ENCODE assay signal across 21 mouse cellular contexts in the genomic region with DNA sequence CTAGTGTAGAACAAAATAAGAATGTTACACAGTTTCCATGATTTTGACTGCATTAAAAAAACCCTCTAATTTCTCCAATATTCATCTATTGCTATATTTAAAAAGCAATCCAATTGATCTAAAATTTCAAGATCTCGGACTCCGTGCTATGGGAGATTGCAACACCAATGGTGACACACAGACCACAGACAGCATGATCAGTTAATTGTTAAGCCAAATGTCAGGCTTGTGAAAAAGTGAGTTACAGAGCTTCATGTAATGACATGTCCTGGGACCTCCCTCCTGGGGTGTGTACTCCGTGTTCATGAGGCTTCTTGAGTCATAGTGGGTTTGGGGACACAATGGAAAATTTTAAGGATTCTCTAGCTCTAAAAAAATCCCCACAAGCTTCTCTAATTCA. TPM values are rescaled to one million over a fixed set of nuclear protein-coding genes. Genes with fewer than 3 reads are reported as not detected.
"Had no signal": no experiment of that assay in that cellular context is flagged by ENCODE, and none has a peak within 500 bp of the region (broad histone marks: within the 10 kb centered on the region; RNA-seq: fewer than 3 reads in every experiment).

No protein-coding gene starts in this region.

- H3K27me3 ChIP-seq: midbrain, embryonic 12.5 days; neural tube, embryonic 12.5 days; stomach, embryonic 15.5 days had no signal

- H3K4me3 ChIP-seq: midbrain, embryonic 10.5 days; midbrain, embryonic 12.5 days; neural tube, embryonic 12.5 days; stomach, embryonic 15.5 days had no signal

- H3K36me3 ChIP-seq: midbrain, embryonic 10.5 days; midbrain, embryonic 12.5 days; neural tube, embryonic 12.5 days; stomach, embryonic 15.5 days had no signal

- H3K4me1 ChIP-seq: midbrain, embryonic 10.5 days; midbrain, embryonic 12.5 days; neural tube, embryonic 12.5 days; stomach, embryonic 15.5 days had no signal

- ATAC-seq: midbrain, embryonic 16.5 days had no signal

- H3K27ac ChIP-seq: midbrain, embryonic 10.5 days; midbrain, embryonic 12.5 days; neural tube, embryonic 12.5 days; stomach, embryonic 15.5 days; stomach, postnatal 0 days had no signal

- DNase-seq: lung, adult 18-20 months; lung, embryonic 14.5 days; lung, postnatal 10 days; lung, postnatal 4 days; midbrain, embryonic 14.5 days; right cerebral cortex, postnatal 14 days; thymus, adult 2 months; thymus, postnatal 25 days had no signal

- H3K9ac ChIP-seq: lung, embryonic 14.5 days; midbrain, embryonic 12.5 days; neural tube, embryonic 12.5 days; stomach, embryonic 15.5 days had no signal

- H3K4me2 ChIP-seq: lung, embryonic 14.5 days; midbrain, embryonic 12.5 days; neural tube, embryonic 12.5 days; stomach, embryonic 15.5 days had no signal

- H3K9me3 ChIP-seq: midbrain, embryonic 10.5 days; midbrain, embryonic 12.5 days; neural tube, embryonic 12.5 days; stomach, embryonic 15.5 days had no signal

RNA-seq across cellular contexts. Expression of gene Sprr1b, which starts 1.6 kb away (rescaled TPM):
- total RNA-seq: megakaryocyte, adult 5-6 weeks; megakaryocyte-erythroid progenitor cell, adult 5-6 weeks; neutrophil, adult 5-6 weeks had no signal
- polyA plus RNA-seq: lung, embryonic 14.5 days; lung, embryonic 16.5 days; midbrain, embryonic 10.5 days; midbrain, embryonic 12.5 days; midbrain, embryonic 14.5 days; midbrain, embryonic 16.5 days; neural tube, embryonic 12.5 days; neural tube, embryonic 14.5 days; spleen, adult 2 months; testis, adult 2 months had no signal

RNA-seq across cellular contexts. Expression of gene Sprr2k, which starts 7.8 kb away (rescaled TPM):
- total RNA-seq: megakaryocyte, adult 5-6 weeks; megakaryocyte-erythroid progenitor cell, adult 5-6 weeks; neutrophil, adult 5-6 weeks had no signal
- polyA plus RNA-seq: lung, embryonic 14.5 days; lung, embryonic 16.5 days; midbrain, embryonic 10.5 days; midbrain, embryonic 12.5 days; midbrain, embryonic 14.5 days; midbrain, embryonic 16.5 days; neural tube, embryonic 12.5 days; neural tube, embryonic 14.5 days; spleen, adult 2 months; testis, adult 2 months; thymus, adult 2 months had no signal

RNA-seq across cellular contexts. Expression of gene Sprr3, which starts 18.3 kb away (rescaled TPM):
- total RNA-seq: megakaryocyte, adult 5-6 weeks; megakaryocyte-erythroid progenitor cell, adult 5-6 weeks; neutrophil, adult 5-6 weeks had no signal
- polyA plus RNA-seq: lung, embryonic 14.5 days; lung, embryonic 16.5 days; midbrain, embryonic 10.5 days; midbrain, embryonic 12.5 days; midbrain, embryonic 14.5 days; midbrain, embryonic 16.5 days; neural tube, embryonic 12.5 days; neural tube, embryonic 14.5 days; spleen, adult 2 months; testis, adult 2 months had no signal

RNA-seq across cellular contexts. Expression of gene Sprr2j-ps, which starts 22.3 kb away (rescaled TPM):
- total RNA-seq: megakaryocyte, adult 5-6 weeks; megakaryocyte-erythroid progenitor cell, adult 5-6 weeks; neutrophil, adult 5-6 weeks had no signal
- polyA plus RNA-seq: lung, embryonic 14.5 days; lung, embryonic 16.5 days; midbrain, embryonic 10.5 days; midbrain, embryonic 12.5 days; midbrain, embryonic 14.5 days; midbrain, embryonic 16.5 days; neural tube, embryonic 12.5 days; neural tube, embryonic 14.5 days; spleen, adult 2 months; testis, adult 2 months had no signal
